Mouse (Mus musculus) midbrain, embryonic 10.5 days (tissue): ENCODE measurements around the gene Vat1. TPM values are rescaled to one million over a fixed set of nuclear protein-coding genes. Genes with fewer than 3 reads are reported as not detected.
A peak's percentile ranks its signal among the peaks of the same experiment; 100 is the strongest.
"Not testable (repeated sequence)": the region's sequence is repeated elsewhere in the genome, so short reads cannot be mapped to it uniquely, and the experiment has no call there.

Source experiments
- DNase-seq: peaks from one replicate; pipeline ENCODE4 v3.0.0-alpha.2; 2017; ENCODE audit warnings: low spot score
- H3K27ac ChIP-seq: fragments of 300-500 bp; sonication (generic); replicated peaks from 2 replicates; pipeline ENCODE4 v1.5.1; 2016; ENCODE audit warnings: mild to moderate bottlenecking
- H3K27me3 ChIP-seq: fragments of 300-500 bp; sonication (generic); 2 replicates; pipeline ENCODE4 v1.6.1; 2016; ENCODE audit warnings: low read depth, mild to moderate bottlenecking; ENCODE audit not compliant: poor library complexity, severe bottlenecking
- H3K36me3 ChIP-seq: fragments of 300-500 bp; sonication (generic); 2 replicates; pipeline ENCODE4 v1.6.1; 2016; ENCODE audit warnings: mild to moderate bottlenecking, moderate library complexity
- H3K4me1 ChIP-seq: fragments of 300-500 bp; sonication (generic); 2 replicates; pipeline ENCODE4 v1.6.1; 2016
- H3K4me3 ChIP-seq: fragments of 300-500 bp; sonication (generic); 2 replicates; pipeline ENCODE4 v1.5.1; 2016; ENCODE audit warnings: mild to moderate bottlenecking, moderate library complexity
- H3K9me3 ChIP-seq: fragments of 300-500 bp; sonication (generic); replicated peaks from 2 replicates; pipeline ENCODE4 v1.6.1; 2016; ENCODE audit warnings: mild to moderate bottlenecking
- WGBS: fragments of 180-500 bp; shearing (Covaris S2); methylation state at CpG from one replicate; pipeline ENCODE4 v1.1.7; 2016; 5-methylcytosine and 5-hydroxymethylcytosine counted together
- polyA plus RNA-seq: library from polyadenylated mRNA; unstranded; fragments of >200 nt; fragmentation: Nextera tagmentation; extraction: Ambion mirVana; gene quantifications from 2 replicates; pipeline ENCODE4 v1.2.1, GENCODE M21; 2016

Vat1 gene
- polyA plus RNA-seq, result 36.1 and 47.7 TPM in 2 replicates

DNA sequence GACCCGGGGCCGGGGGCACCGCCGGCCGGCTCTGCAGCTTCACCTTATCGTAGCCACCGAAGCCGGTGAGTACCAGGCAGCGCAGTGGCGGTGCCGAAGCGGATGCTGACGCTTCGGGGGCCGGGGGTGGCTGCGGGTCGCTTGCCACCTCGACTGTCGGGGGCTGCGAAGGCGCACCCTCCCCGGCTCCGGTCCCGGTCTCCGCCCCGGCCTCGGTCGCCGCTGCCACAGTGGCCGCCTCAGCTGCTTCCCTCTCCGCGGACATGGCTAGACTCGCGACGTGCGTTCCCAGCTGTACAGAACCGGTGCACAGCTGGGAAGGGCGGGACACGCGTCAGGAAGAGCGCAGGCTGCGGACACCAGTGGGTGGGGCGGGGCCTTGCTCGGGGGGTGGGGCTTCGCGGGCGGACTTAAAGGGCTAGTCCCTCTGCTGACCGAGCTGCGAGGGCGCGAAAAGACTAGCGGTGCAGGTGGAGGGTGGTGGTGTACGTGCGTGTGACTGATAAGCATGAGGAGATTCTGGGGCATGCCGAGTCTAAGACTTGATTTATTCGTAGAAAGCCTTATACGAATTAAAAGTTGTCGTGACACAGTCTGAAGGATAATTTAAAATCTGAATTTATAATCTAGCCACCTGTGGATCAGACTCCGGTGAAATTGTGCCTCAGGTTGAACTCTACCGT lies at the start of gene Vat1:
TSS of gene Vat1 (minus strand) at position 362 of the 683 bp plus-strand sequence.
- Histone ChIP-seq H3K27me3 (peaks cover 38% of the 10 kb centered on the region), H3K27ac (peak within 1 kb of the TSS; percentile 82), H3K9me3 (no peaks in the 10 kb centered on the region), H3K36me3 (peaks cover 21% of the 10 kb centered on the region), H3K4me3 (peak within 1 kb of the TSS; percentile 79), H3K4me1 (peaks cover 93% of the 10 kb centered on the region)
- WGBS, result 1% methylated on average over 60 of the region's 60 CpGs
- peak; percentile 73 for DNase-seq

DNA sequence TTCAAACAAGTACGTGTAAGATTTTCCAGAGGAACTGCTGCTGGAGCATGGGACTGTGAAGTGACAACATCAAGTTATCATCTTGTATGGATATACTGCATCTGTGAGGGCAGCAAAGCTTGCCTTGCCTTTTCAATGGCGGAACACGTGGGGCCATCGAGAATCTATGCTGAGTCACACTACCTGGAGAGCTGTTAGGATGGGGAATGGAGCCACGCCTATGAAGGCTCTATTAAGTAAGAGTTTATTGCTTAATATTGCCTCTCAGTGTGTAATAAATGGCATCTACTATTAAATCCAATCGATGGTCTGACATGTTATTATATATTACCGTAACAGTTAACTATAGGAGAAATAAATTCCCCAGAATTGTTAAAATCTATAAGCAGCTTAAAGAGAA lies 41.1 kb upstream of the Vat1 start:
- peaks cover 98% of the 10 kb centered on the region for H3K36me3 ChIP-seq
- H3K4me1 ChIP-seq, result no peaks in the 10 kb centered on the region
- H3K9me3 ChIP-seq, result no peaks in the 10 kb centered on the region
- no peak overlapping the region for H3K4me3 ChIP-seq
- no peaks in the 10 kb centered on the region for H3K27me3 ChIP-seq
- 95% methylated on average over 7 of the region's 7 CpGs for WGBS
- DNase-seq, result no peak
- H3K27ac ChIP-seq, result no peak overlapping the region

DNA sequence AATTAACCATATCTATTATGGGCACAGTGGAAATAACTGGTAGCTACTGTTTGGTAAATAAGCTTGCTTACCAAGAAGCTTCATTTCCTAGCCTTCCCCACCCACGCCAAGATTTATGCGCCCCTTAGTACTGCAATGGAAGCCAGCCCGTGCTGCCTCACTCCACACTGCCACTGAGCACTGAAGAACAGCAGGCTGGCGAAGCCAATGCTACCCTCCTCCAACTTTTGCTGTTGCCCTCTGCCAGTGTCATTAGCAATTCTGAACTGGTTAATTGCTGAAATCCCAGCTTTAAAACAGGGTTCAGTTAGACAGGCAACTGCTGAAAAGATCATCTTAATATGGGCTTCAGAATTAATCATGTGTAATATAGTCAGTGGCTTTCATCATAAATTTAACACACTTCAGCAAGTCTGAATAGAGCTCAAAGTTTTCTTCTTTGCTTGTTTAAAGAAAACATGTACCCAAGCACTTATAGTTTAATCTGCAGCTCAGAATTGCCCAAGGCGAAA lies 40.3 kb upstream of the Vat1 start:
- Histone ChIP-seq H3K4me1 (no peaks in the 10 kb centered on the region), H3K27me3 (no peaks in the 10 kb centered on the region), H3K9me3 (no peaks in the 10 kb centered on the region), H3K27ac (no peak overlapping the region), H3K4me3 (no peak overlapping the region), H3K36me3 (peaks cover 99% of the 10 kb centered on the region)
- 89% methylated on average over 5 of the region's 5 CpGs for WGBS
- DNase-seq, result no peak

DNA sequence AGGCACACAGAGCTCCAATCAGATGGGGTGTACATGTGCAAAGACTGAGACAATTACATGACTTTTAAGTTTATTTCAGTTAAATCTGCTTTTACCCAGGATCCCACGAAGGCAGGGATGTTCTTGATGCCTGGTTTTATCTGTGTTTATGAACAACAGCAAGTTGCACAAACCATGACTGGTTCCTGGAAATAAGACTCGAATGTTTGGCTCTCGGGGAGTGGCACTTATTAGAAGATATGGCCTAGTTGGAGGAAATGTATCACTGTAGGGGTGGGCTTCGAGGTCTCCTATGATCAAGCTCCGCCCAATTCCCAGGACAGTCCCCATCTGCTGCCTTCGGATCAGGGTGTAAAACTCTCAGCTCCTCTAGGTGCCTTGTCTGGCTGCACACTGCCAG lies 20.1 kb upstream of the Vat1 start:
- no peak for DNase-seq
- Histone ChIP-seq H3K9me3 (no peaks in the 10 kb centered on the region), H3K4me3 (no peak overlapping the region), H3K4me1 (peaks cover 25% of the 10 kb centered on the region), H3K27me3 (no peaks in the 10 kb centered on the region), H3K36me3 (peaks cover 48% of the 10 kb centered on the region), H3K27ac (peak overlapping the region; percentile 79; the same call in 1 of the 2 replicates)
- WGBS, result 87% methylated on average over 6 of the region's 6 CpGs

DNA sequence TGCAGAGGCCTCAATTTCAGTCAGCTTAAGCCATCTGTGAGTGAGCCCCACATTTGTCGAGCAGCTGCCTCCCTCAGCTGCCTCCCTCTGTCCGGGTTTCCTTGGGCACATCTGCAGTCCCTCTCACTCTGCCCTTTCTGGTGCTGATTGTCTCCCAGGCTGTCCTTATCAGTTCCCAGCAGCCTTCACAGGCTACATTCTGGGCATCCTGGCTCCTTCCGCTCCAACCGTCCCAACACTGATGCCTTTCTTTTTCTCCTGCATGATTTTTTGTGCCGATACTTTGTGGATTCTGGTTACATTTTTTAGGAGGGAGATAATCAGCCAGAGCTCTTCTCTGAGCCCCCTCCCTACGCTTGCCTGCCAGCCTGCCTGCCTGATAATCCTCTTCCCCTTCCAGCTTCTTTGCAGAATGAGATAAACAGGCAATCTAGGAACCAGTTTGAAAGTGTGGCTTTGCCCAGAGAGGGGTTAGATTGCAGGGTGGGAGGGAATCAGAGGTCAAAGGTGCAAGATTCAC lies 19.5 kb upstream of the Vat1 start:
- Histone ChIP-seq H3K27ac (peak overlapping the region; percentile 79), H3K36me3 (peaks cover 44% of the 10 kb centered on the region), H3K9me3 (no peaks in the 10 kb centered on the region), H3K4me1 (peaks cover 31% of the 10 kb centered on the region), H3K27me3 (no peaks in the 10 kb centered on the region), H3K4me3 (no peak overlapping the region)
- DNase-seq, result no peak
- WGBS, result 48% methylated on average over 6 of the region's 6 CpGs

DNA sequence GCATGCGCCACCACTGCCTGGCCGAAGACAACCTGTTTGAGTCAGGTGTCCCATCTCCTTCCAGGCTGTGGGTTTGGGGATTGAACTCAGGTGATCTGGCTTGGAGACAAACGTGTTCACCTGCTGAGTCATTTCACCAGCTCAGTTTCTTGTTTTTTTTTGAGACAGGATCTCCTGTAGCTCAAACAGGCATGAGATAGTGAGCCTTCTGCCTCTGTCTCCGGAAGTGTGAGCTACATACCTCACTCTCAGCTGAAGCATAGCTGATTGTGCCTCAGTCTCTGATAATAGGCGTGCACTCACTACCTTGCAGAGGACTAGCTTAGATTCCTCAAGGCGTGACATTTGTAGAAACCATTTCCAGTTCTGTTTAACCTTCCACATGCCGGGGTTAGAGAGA lies 18.8 kb upstream of the Vat1 start:
- no peak for DNase-seq
- no peaks in the 10 kb centered on the region for H3K27me3 ChIP-seq
- H3K4me3 ChIP-seq, result no peak overlapping the region
- peak overlapping the region; percentile 79; the same call in 1 of the 2 replicates for H3K27ac ChIP-seq
- peaks cover 38% of the 10 kb centered on the region for H3K4me1 ChIP-seq
- H3K9me3 ChIP-seq, result no peaks in the 10 kb centered on the region
- peaks cover 36% of the 10 kb centered on the region for H3K36me3 ChIP-seq
- WGBS, result 83% methylated on average over 7 of the region's 7 CpGs

DNA sequence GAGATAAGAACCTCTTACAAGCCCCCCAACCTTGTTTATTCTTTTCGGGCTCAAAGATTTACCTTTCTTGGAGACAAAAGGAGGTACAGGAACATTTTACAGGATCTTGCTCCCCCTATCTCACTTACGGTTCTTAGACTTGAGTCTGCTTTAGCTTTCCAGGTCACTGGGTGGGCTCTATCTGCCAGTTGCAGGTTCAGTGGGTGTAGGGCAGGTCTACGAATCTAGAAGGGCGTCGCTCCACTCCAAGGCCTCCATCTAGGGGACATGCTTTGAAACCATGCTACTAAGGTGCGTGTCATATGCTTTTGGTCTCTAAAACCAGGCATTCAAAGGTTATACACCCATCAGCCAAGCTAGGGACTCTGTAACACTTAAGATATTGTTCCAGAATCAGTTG lies 18.2 kb upstream of the Vat1 start:
- Histone ChIP-seq H3K27me3 (no peaks in the 10 kb centered on the region), H3K4me3 (no peak overlapping the region), H3K36me3 (peaks cover 30% of the 10 kb centered on the region), H3K27ac (peak overlapping the region; percentile 69), H3K4me1 (peaks cover 44% of the 10 kb centered on the region), H3K9me3 (no peaks in the 10 kb centered on the region)
- no peak for DNase-seq
- 77% methylated on average over 6 of the region's 6 CpGs for WGBS

DNA sequence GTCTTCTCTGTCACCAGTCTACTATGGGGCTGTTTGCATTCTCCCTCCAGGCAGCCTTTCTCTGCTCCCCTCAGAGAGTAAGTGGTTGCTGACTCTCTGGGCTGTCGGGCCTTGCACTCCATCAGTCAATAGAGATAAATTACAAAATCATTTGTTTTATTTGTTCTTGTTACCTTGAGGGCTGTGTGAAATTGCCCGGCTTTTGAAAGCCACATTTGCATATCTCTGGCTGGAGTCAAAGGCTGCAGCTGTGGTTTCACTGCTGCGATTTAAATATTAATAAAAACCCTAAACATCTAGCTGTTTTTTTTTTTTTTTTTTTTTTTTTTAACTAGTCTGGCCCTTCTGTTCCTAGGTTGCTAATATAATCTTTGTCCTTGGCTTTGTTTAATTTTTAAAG lies 17.8 kb upstream of the Vat1 start:
- DNase-seq, result no peak

DNA sequence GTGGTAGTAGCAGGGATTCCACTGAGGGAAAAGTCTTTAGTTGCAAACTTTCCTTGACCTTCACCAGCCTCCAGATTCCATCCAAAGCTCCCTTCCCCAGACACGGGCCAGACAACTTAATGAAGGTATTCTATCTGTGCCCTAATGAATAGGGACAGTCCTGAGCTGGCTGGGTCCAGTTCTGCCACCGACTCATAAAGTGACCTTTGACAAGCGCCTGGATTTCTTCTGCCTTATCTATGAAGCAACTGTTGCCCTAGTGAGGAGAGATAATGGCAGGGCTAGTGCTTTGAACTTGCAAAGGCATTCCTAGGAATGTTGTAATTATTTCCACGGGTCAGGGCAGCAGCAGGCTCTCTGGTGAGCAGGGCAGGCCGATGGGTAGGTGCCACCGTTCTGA lies 14.9 kb upstream of the Vat1 start:
- H3K4me1 ChIP-seq, result peaks cover 61% of the 10 kb centered on the region
- no peak for DNase-seq

More for the DNA sequence above, 17.8 kb upstream of the Vat1 start:
- 57% methylated on average over 3 of the region's 3 CpGs for WGBS
- no peak overlapping the region for H3K4me3 ChIP-seq
- H3K4me1 ChIP-seq, result peaks cover 48% of the 10 kb centered on the region
- no peaks in the 10 kb centered on the region for H3K27me3 ChIP-seq
- H3K27ac ChIP-seq, result peak overlapping the region; percentile 69
- H3K9me3 ChIP-seq, result no peaks in the 10 kb centered on the region
- peaks cover 26% of the 10 kb centered on the region for H3K36me3 ChIP-seq

DNA sequence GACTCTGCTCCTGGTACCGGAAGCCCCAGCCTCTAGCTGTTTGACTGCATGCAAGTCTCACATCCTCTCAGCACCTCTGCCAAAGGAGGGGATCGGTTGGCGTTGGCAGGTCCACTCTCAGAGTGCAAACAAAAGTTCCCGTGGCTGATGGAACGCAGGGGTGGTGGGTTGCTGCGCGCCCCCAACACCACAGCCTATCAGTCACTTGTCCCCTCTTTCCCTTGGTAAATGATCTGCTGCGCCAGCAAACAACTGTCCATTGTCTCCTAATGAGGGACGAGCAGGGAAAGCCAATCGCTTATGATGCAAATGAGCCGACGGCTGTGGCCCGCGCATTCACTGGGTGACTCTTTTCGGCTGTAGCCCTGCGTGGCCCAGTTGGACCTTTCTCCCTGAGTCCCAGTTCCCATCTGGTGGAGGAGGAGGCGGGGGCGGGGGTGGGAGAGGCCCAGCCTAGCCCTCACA lies 13.2 kb upstream of the Vat1 start:
- WGBS, result 5% methylated on average over 18 of the region's 18 CpGs
- Histone ChIP-seq H3K27me3 (no peaks in the 10 kb centered on the region), H3K4me1 (peaks cover 57% of the 10 kb centered on the region), H3K9me3 (no peaks in the 10 kb centered on the region), H3K36me3 (no peaks in the 10 kb centered on the region), H3K4me3 (peak overlapping the region; percentile 46), H3K27ac (peak overlapping the region; percentile 89)
- DNase-seq, result peak; percentile 75

More for the DNA sequence above, 14.9 kb upstream of the Vat1 start:
- no peak overlapping the region for H3K4me3 ChIP-seq
- no peaks in the 10 kb centered on the region for H3K36me3 ChIP-seq
- H3K27ac ChIP-seq, result peak overlapping the region; percentile 89
- no peaks in the 10 kb centered on the region for H3K9me3 ChIP-seq
- WGBS, result 74% methylated on average over 6 of the region's 6 CpGs
- no peaks in the 10 kb centered on the region for H3K27me3 ChIP-seq

DNA sequence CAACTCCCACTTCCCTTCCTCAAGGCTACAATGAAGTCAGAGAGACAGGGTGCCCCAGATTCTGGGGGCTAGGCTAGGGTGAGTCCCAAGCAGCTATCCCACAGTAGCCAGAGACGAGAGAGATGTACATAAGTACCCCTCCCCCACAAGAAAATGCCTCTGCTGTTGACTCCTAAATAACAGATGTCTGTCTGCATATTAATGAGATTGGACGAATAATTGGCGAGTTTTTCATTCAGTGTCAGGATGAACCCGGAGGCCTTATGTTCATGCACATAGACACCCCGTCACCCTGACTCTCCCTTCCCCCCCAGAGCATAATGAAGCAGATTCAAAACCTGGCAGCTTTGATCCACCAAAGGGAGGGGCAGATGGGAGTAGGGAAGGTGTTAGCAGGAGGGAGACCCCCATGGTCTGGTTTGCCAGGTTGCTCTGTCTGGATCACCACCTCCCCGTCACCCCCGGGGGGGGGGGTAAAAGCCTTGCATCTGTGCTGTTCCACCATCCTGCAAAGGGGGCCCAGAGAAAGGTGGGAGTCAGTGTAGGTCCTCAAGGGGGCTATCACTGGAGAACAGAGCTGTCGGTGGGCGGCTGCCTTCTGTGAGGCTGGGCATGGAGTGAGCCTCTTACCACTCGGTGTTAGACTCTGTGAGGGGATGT lies 11.7 kb upstream of the Vat1 start:
- WGBS, result 54% methylated on average over 10 of the region's 10 CpGs
- DNase-seq, result peak; percentile 31
- H3K4me1 ChIP-seq, result peaks cover 46% of the 10 kb centered on the region
- H3K27me3 ChIP-seq, result no peaks in the 10 kb centered on the region
- peak overlapping the region; percentile 89 for H3K27ac ChIP-seq
- H3K4me3 ChIP-seq, result peak overlapping the region; percentile 16; the same call in 1 of the 2 replicates
- H3K9me3 ChIP-seq, result no peaks in the 10 kb centered on the region
- no peaks in the 10 kb centered on the region for H3K36me3 ChIP-seq

DNA sequence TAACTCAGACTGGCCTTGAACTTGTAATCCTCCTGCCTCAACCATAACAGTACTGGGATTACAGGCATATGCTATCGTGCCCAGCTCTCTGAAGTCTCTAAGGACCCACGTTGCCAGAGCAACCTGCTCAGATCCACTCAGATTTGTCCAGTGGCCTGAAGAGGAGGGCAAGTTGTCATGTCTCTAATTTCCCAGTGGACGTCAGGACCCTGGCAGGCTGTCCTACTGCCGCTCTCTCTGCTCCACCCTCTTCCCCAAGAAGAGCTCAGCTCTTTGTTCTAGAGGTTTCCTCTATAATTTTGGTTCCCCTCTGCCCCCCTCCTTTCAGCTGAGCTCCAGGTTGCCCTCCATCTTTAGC lies 11.1 kb upstream of the Vat1 start:
- WGBS, result 34% methylated on average over 4 of the region's 4 CpGs
- peak overlapping the region; percentile 89 for H3K27ac ChIP-seq
- no peaks in the 10 kb centered on the region for H3K9me3 ChIP-seq
- H3K4me3 ChIP-seq, result peak overlapping the region; percentile 16; the same call in 1 of the 2 replicates
- peaks cover 50% of the 10 kb centered on the region for H3K4me1 ChIP-seq
- peak; percentile 42 for DNase-seq
- H3K27me3 ChIP-seq, result no peaks in the 10 kb centered on the region
- H3K36me3 ChIP-seq, result 0 out of 2 replicates have a peak, but pooled peaks cover 4% of the 10 kb centered on the region

DNA sequence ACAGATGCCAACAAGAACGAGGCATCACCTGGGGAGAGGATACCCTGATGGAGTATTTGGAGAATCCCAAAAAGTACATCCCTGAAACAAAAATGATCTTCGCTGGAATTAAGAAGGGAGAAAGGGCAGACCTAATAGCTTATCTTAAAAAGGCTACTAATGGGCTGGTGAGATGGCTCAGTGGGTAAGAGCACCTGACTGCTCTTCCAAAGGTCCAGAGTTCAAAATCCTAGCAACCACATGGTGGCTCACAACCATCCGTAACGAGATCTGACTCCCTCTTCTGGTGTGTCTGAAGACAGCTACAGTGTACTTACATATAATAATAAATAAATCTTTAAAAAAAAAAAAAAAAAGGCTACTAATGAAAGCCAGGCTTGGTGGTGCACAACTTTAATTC lies 10.3 kb upstream of the Vat1 start:
- not testable (repeated sequence) for DNase-seq, H3K9me3 ChIP-seq, H3K4me3 ChIP-seq, H3K27me3 ChIP-seq
- H3K27ac ChIP-seq, result 0 out of 2 replicates have a peak overlapping the region, but pooled peaks have one; percentile 89
- 88% methylated on average over 4 of the region's 4 CpGs for WGBS
- peaks cover 12% of the 10 kb centered on the region for H3K36me3 ChIP-seq
- H3K4me1 ChIP-seq, result peaks cover 56% of the 10 kb centered on the region
